Mouse (Mus musculus) neutrophil, adult 5-6 weeks (primary cell): Measurements from ENCODE around the gene Oaf. TPM values are rescaled to one million over a fixed set of nuclear protein-coding genes. Genes with fewer than 3 reads are reported as not detected.

ENCODE experiments used
- ATAC-seq: fragments of 151-379, 151-347 bp; 2 replicates; pipeline ENCODE4 v1.8.0; 2017; ENCODE audit warnings: mild to moderate bottlenecking, moderate TSS enrichment; ENCODE audit not compliant: insufficient number of reproducible peaks, poor library complexity, low FRiP score, severe bottlenecking; ENCODE audit errors: extremely low read depth
- total RNA-seq: library from RNA; stranded (forward); fragments of 200-1000 nt; gene quantifications from 2 replicates; pipeline ENCODE4 v1.2.3, GENCODE M21; 2017

Oaf gene
- total RNA-seq, 1 experiment from 2014 or later, result not detected

- ATAC-seq, result no peak
Measured at GRCm38 (mm10) chr9:43251786-43252185, 12.1 kb upstream of the Oaf start.

- ATAC-seq, result no peak
Measured at GRCm38 (mm10) chr9:43246738-43247180, 7.0 kb upstream of the Oaf start.

- ATAC-seq, result no peak
Measured at GRCm38 (mm10) chr9:43245801-43246570, 6.3 kb upstream of the Oaf start.

- ATAC-seq, result no peak
Measured at GRCm38 (mm10) chr9:43242432-43242831, 2.7 kb upstream of the Oaf start.

GRCm38 (mm10) chr9:43241970-43242369, 2.3 kb upstream of the Oaf start:
- no peak for ATAC-seq

- no peak for ATAC-seq
Measured at GRCm38 (mm10) chr9:43241291-43241690, 1.6 kb upstream of the Oaf start.

GRCm38 (mm10) chr9:43240594-43240900, 836 bp upstream of the Oaf start:
- ATAC-seq, result no peak

GRCm38 (mm10) chr9:43238631-43239545, 823 bp downstream of the Oaf start:
- ATAC-seq, result no peak

- ATAC-seq, result no peak
Measured at GRCm38 (mm10) chr9:43238167-43238566, 1.5 kb downstream of the Oaf start.

GRCm38 (mm10) chr9:43237111-43237775, 2.5 kb downstream of the Oaf start:
- no peak for ATAC-seq

- ATAC-seq, result no peak
Measured at GRCm38 (mm10) chr9:43236576-43236975, 3.1 kb downstream of the Oaf start.

- no peak for ATAC-seq
Measured at GRCm38 (mm10) chr9:43236106-43236505, 3.6 kb downstream of the Oaf start.

GRCm38 (mm10) chr9:43235336-43235735, 4.4 kb downstream of the Oaf start:
- no peak for ATAC-seq

GRCm38 (mm10) chr9:43234496-43234895, 5.2 kb downstream of the Oaf start:
- ATAC-seq, result no peak

- ATAC-seq, result no peak
Measured at GRCm38 (mm10) chr9:43233515-43233914, 6.2 kb downstream of the Oaf start.

GRCm38 (mm10) chr9:43233044-43233443, 6.7 kb downstream of the Oaf start:
- ATAC-seq, result no peak

- no peak for ATAC-seq
Measured at GRCm38 (mm10) chr9:43232286-43232685, 7.4 kb downstream of the Oaf start.

GRCm38 (mm10) chr9:43231805-43232204, 7.9 kb downstream of the Oaf start:
- no peak for ATAC-seq

GRCm38 (mm10) chr9:43230886-43231285, 8.8 kb downstream of the Oaf start:
- ATAC-seq, result no peak

GRCm38 (mm10) chr9:43229962-43230361, 9.7 kb downstream of the Oaf start:
- no peak for ATAC-seq
